Mouse (Mus musculus): ENCODE data around the gene Troap. TPM values are rescaled to one million over a fixed set of nuclear protein-coding genes. Genes with fewer than 3 reads are reported as not detected.

The Troap gene
- 24.1 and 29.2 TPM in 2 replicates for polyA plus RNA-seq (2016; fragmentation: Nextera tagmentation; extraction: Ambion mirVana)

DNA sequence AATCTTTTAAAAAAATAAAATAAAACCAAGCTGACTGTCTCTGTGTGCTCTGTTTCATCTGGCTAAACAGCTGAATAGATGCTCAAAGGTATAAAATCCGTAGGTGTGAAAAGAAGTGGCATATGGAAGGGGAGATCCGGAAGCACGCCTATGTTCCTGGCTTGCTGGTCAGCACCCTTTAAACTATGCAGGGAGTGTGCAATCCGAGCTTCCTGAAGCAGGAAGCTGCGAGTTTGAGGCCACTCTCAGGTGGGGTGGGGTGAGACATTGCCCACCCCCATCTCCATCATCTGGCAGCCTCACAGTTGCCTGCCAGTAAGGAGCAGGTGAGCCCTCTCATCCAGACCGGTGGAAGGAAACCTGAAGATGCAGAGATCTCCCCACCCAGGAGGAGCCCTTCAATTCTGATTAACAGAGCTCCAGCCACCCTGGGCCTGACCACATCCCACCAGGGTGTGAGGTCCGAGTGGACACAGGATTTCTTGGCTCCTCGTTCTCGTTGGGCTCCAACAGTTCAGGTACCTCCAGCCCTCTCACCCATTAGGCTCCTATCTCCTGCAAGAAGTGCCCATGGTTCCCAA is at the start of gene Troap:
Troap (plus strand) TSS at position 557 of the 581 bp plus-strand sequence.
- Histone ChIP-seq H3K9me3 (replicated peaks) (no peaks in the 10 kb centered on the region), H3K4me2 (replicated peaks) (peak within 1 kb of the TSS; percentile 82), H3K4me1 (peaks cover 22% of the 10 kb centered on the region), H3K9ac (peak within 1 kb of the TSS; percentile 78), H3K27me3 (no peaks in the 10 kb centered on the region), H3K27ac (peak within 1 kb of the TSS; percentile 97), H3K36me3 (peaks cover 15% of the 10 kb centered on the region), H3K4me3 (peak within 1 kb of the TSS; percentile 53)
- 18% methylated on average over 9 of the region's 9 CpGs for WGBS
- ATAC-seq (ENCODE audit: low FRiP score), result no peak; the same call in 1 of the 2 replicates

DNA sequence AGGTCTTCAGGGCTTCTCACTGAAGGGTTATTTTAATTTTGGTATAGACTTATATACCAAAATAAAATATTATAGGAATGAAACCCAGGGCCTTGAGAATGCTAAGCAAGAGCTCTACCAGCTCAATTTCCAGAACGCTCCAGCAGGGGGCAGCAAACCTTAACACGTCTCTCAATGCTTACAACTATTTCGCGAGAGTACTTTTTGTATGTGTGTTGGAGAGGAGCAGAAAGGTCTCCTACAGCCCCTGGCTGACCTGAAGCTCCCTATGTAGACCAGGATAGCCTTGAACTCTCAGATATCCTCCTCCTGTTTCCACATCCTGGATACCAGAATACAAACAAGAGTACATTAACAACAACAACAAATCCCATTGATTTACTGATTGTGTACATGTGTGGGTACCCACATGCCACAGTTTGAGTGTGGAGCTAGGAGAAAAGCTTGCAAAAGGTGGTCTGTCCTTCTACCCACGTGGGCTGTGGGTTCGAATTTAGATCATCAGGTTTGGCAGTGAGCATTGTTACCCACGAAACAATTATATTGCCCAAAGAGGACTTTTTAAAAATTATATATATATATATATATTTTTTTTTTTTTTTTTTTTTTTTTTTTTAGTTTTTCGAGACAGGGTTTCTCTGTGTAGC is 49.6 kb upstream of the Troap start:
- no peak overlapping the region for H3K4me2 ChIP-seq (replicated peaks)
- H3K36me3 ChIP-seq, result no peaks in the 10 kb centered on the region
- peaks cover 9% of the 10 kb centered on the region for H3K4me1 ChIP-seq
- no peak overlapping the region for H3K4me3 ChIP-seq
- H3K27ac ChIP-seq, result no peak overlapping the region
- no peak for ATAC-seq (ENCODE audit: low FRiP score)
- H3K9ac ChIP-seq, result no peak overlapping the region
- peaks cover 8% of the 10 kb centered on the region; the same call in 1 of the 2 replicates for H3K27me3 ChIP-seq
- WGBS, result 26% methylated on average over 7 of the region's 8 CpGs
- H3K9me3 ChIP-seq (replicated peaks), result peaks cover 5% of the 10 kb centered on the region

DNA sequence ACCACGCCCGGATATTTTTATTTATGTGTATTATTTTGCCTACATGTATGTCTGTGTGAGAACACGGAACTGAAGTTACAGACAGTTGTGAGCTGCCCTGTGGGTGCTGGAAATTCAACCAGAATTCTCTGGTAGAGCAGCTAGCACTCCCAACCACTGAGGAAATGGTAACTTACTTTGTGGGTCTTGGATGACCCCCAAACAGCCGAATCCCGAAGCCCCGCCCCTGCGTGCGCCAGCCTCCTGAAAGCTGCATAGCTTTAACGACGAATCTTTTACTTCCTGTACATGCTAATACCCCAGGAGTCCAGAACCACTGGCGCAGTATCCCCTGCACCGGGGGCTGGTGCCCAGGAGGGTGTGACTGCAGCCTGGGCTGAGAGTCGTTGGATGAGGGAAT is 49.0 kb upstream of the Troap start:
- WGBS, result 77% methylated on average over 13 of the region's 13 CpGs
- ATAC-seq (ENCODE audit: low FRiP score), result no peak

DNA sequence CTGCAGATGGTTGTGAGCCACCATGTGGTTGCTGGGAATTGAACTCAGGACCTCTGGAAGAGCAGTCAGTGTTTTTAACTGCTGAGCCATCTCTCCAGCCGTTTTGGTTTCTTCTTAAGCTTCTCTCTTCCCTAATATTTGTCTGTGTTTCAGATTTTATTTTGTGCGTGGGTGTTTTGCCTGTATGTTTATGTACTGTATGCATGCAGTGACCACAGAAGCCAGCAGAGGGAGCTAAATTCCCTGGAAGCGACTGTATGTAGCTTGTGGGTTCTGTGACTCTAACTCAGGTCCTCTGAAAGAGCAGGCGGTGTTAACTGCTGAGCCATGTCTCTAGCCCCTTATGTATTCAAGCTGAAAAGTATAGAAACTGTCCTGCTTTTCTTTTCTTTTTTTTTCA is 48.1 kb upstream of the Troap start:
- 66% methylated on average over 4 of the region's 4 CpGs for WGBS
- H3K4me2 ChIP-seq (replicated peaks), result no peak overlapping the region
- H3K4me1 ChIP-seq, result peaks cover 12% of the 10 kb centered on the region
- H3K9me3 ChIP-seq (replicated peaks), result peaks cover 3% of the 10 kb centered on the region
- H3K9ac ChIP-seq, result no peak overlapping the region
- no peak for ATAC-seq (ENCODE audit: low FRiP score)
- H3K27me3 ChIP-seq, result peaks cover 18% of the 10 kb centered on the region
- H3K27ac ChIP-seq, result no peak overlapping the region
- H3K4me3 ChIP-seq, result no peak overlapping the region
- H3K36me3 ChIP-seq, result no peaks in the 10 kb centered on the region

More for the DNA sequence above, 49.0 kb upstream of the Troap start:
- Histone ChIP-seq H3K27me3 (peaks cover 11% of the 10 kb centered on the region; the same call in 1 of the 2 replicates), H3K27ac (no peak overlapping the region), H3K4me1 (peaks cover 12% of the 10 kb centered on the region), H3K36me3 (no peaks in the 10 kb centered on the region), H3K4me2 (replicated peaks) (no peak overlapping the region), H3K4me3 (no peak overlapping the region), H3K9ac (no peak overlapping the region), H3K9me3 (replicated peaks) (peaks cover 5% of the 10 kb centered on the region)

DNA sequence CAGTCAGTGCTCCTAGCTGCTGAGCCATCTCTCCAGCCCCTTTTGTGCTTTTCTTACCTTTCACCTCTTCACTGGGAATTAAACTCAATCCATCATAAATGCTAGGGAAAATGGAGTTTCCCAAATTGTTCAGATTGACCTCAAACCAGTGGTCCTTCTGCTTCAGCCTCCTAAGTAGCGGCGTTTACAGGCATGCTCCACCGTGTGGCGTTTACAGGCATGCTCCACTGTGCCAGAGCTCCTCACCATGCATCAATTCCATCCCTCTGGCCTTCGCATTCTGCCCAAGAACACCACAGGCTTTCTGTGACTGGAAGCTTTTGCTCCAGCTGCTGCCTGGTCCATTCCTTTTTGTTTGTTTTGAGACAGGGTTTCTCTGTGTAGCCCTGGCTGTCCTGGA is 47.3 kb upstream of the Troap start:
- no peak overlapping the region for H3K27ac ChIP-seq
- WGBS, result 69% methylated on average over 5 of the region's 5 CpGs
- peaks cover 20% of the 10 kb centered on the region for H3K27me3 ChIP-seq

DNA sequence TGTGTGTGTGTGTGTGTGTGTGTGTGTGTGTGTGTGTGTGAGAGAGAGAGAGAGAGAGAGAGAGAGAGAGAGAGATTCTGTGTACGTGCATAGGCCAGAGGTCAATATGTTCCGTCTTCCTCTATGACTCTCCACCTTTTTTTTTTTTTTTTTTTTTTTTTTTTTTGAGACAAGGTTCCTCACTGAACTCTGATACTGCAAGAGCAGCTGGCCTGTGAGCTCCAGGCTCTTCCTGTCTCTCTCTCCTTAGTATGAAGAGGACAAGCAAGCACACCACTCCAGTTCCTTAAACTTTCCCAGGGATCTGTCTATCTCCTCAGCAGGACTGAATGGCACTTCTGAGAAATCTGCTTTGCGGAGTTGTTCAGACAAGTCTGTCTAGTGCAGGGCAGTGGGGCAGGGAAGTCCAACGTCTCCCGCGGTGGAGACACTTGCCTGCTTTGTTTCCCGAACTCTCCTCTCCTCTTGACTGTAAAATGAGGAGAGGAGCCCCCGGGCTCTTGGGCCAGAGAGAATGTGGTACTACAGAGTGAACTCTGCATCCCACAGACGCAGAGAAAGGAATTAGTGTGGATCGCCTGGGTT is 45.4 kb upstream of the Troap start:
- H3K36me3 ChIP-seq, result no peaks in the 10 kb centered on the region
- H3K9ac ChIP-seq, result peak overlapping the region; percentile 55
- H3K4me2 ChIP-seq (replicated peaks), result peak overlapping the region; percentile 64
- peak overlapping the region; percentile 37 for H3K4me3 ChIP-seq
- no peak for ATAC-seq (ENCODE audit: low FRiP score)
- peak overlapping the region; percentile 58 for H3K27ac ChIP-seq
- no peaks in the 10 kb centered on the region for H3K9me3 ChIP-seq (replicated peaks)
- under 1% methylated on average over 8 of the region's 10 CpGs for WGBS
- H3K4me1 ChIP-seq, result peaks cover 24% of the 10 kb centered on the region
- peaks cover 20% of the 10 kb centered on the region for H3K27me3 ChIP-seq

More for the DNA sequence above, 47.3 kb upstream of the Troap start:
- peaks cover 15% of the 10 kb centered on the region for H3K4me1 ChIP-seq
- H3K36me3 ChIP-seq, result no peaks in the 10 kb centered on the region
- no peak overlapping the region for H3K4me3 ChIP-seq
- no peak overlapping the region for H3K9ac ChIP-seq
- no peaks in the 10 kb centered on the region for H3K9me3 ChIP-seq (replicated peaks)
- H3K4me2 ChIP-seq (replicated peaks), result no peak overlapping the region
- ATAC-seq (ENCODE audit: low FRiP score), result no peak

DNA sequence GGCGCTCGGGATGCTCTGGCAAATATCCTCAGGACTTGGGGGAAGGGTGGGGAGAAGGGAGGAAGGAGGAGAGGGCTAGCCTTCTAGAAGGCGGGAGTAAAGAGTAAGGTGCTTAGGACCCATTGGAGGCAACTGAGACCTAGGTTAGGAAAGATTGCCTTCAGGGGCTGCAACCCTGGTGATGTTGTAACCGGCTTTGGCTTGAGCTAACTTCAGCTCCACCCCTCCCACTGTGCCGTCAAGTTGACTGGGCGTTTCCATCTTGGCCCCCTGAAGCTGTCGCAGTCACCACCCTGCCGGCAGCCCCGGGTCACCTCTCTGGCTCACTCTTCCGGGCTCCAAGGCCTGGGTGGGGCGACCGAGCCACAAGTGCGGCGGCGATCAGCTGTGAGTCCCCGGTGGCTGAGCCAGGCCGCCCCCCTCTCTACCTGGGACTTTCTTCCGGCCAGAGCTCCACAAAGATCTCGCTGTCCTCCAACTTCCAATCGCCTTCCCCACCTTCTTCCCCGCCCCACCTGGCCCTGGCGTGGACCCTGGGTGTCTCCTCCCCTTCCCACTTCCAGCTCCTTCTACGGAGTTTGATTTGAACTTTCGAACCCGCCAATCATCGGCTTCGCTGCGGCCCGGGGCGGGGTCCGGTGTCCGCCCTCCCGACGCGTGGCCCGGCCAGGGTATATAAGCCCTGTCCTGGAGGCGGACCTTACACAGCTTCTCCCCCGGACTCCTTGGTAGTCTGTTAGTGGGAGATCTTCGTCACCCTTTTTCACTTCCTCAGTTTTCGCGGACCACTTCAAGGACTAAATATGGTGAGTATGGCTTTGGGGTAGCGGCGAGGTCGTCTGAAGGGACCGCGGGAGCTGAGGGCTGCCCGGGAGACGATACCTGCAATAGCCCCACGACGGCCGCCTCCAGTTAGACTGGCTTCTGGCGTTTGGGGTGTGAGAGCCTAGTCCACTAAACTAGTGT is 44.5 kb upstream of the Troap start, which contains the start of gene Tuba1c:
Tuba1c (plus strand) TSS at position 273 of the 966 bp plus-strand sequence.
- peaks cover 24% of the 10 kb centered on the region for H3K4me1 ChIP-seq
- peak within 1 kb of the TSS; percentile 64 for H3K4me2 ChIP-seq (replicated peaks)
- under 1% methylated on average over 51 of the region's 52 CpGs for WGBS
- peak; percentile 81 for ATAC-seq (ENCODE audit: low FRiP score)
- H3K4me3 ChIP-seq, result peak within 1 kb of the TSS; percentile 37
- H3K27ac ChIP-seq, result peak within 1 kb of the TSS; percentile 58
- peaks cover 20% of the 10 kb centered on the region for H3K27me3 ChIP-seq
- H3K9ac ChIP-seq, result peak within 1 kb of the TSS; percentile 55
- peaks cover 3% of the 10 kb centered on the region; the same call in 1 of the 2 replicates for H3K36me3 ChIP-seq
- H3K9me3 ChIP-seq (replicated peaks), result no peaks in the 10 kb centered on the region

DNA sequence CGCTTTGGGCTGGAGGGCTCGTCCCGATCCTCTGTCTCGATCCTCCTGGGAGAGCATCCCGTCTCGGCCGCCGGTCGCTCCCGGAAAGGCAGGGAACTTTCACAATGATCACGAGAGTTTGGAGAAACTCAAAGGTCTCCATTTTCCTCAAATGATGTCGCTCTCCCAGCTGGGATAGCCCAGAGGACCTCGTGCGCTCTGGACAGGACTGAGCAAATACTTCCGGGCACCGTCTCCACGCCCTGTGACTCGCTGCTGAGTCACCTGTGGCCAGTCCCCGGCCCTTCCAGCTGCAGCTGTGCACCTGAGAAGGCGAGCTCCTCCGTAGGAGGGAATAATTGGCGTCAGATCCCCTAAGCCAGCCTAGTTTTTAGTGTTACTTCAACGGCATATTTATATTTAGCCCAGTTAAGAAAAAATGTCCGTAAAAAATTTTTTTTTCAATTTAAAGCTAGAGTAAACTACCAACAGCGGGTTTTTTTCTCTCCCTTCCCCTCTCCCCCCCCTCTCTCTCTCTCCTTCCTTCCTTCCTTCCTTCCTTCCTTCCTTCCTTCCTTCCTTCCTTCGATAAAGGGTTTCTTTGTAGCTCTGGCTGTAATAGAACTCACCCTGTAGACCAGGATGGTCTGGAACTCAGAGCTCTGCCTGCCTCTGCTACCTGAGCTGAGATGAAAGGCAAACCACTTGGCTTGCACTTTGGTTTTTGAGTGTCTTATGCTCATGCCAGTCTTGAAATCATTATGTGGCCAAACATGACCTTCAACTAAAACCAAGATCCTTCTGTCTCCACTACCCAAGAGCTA is 43.6 kb upstream of the Troap start:
- H3K9me3 ChIP-seq (replicated peaks), result no peaks in the 10 kb centered on the region
- H3K27me3 ChIP-seq, result peaks cover 20% of the 10 kb centered on the region
- peaks cover 24% of the 10 kb centered on the region for H3K4me1 ChIP-seq
- peak overlapping the region; percentile 55 for H3K9ac ChIP-seq
- H3K4me3 ChIP-seq, result peak overlapping the region; percentile 37
- WGBS, result 14% methylated on average over 26 of the region's 26 CpGs
- H3K27ac ChIP-seq, result no peak overlapping the region
- H3K36me3 ChIP-seq, result peaks cover 11% of the 10 kb centered on the region; the same call in 1 of the 2 replicates
- peak overlapping the region; percentile 64 for H3K4me2 ChIP-seq (replicated peaks)
- no peak for ATAC-seq (ENCODE audit: low FRiP score)

DNA sequence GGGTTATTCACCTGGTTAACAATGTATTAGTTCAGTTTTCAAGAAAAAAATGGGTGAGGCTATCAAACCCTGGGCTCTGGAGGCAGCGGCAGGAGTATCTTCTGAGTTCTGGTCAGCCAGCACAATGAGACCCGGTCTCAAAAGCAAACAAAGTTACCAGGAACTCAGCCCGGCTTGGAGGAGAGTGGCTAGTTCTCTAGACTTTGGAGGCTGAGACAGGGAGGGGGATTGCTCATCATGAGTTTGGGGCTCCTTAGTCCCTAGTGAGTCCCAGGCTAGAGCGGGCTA is 43.0 kb upstream of the Troap start:
- Histone ChIP-seq H3K36me3 (peaks cover 14% of the 10 kb centered on the region), H3K9me3 (replicated peaks) (no peaks in the 10 kb centered on the region), H3K27ac (no peak overlapping the region), H3K4me3 (peak overlapping the region; percentile 37), H3K4me2 (replicated peaks) (peak overlapping the region; percentile 64), H3K27me3 (peaks cover 20% of the 10 kb centered on the region), H3K4me1 (peaks cover 24% of the 10 kb centered on the region), H3K9ac (no peak overlapping the region)
- no peak for ATAC-seq (ENCODE audit: low FRiP score)
- WGBS, result 83% methylated on average over 4 of the region's 4 CpGs

DNA sequence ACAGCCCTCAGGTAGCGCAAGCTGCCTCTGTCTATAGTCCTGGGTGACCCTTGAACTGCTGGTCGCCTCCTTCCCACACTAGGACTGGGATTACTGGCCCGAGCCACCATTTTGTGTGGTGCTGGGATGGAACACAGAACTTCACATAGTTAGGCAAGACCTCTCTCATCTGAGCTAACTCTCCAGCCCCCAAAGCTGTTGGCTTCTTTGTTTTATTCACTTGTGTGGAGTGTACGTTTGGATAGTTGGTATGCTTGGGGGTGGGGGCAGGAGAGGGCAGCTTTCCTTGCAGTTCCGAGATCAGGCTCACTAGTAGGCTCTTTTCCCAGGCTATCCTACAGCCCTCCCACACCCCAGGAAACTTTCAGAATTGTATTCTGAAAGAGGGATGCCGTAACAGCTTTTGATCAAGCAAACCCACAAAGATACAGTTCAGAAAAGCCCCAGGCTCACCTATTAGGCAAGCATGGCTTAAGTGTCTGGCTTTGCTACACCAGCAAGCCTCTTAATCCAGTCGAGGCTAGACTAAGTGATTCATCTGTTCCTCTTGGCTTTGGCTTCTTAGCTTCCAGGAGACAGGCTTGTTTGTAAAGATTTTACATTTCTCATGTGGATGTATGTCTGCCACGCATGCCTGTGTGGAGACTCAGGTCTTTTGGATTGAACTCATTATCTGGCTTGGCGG is 42.2 kb upstream of the Troap start:
- 0 out of 2 replicates have a peak overlapping the region, but pooled peaks have one; percentile 3 for H3K4me3 ChIP-seq
- WGBS, result 81% methylated on average over 9 of the region's 9 CpGs
- H3K36me3 ChIP-seq, result peaks cover 19% of the 10 kb centered on the region
- H3K9me3 ChIP-seq (replicated peaks), result no peaks in the 10 kb centered on the region
- H3K27me3 ChIP-seq, result peaks cover 20% of the 10 kb centered on the region
- peaks cover 24% of the 10 kb centered on the region for H3K4me1 ChIP-seq
- no peak for ATAC-seq (ENCODE audit: low FRiP score)
- H3K27ac ChIP-seq, result no peak overlapping the region
- H3K4me2 ChIP-seq (replicated peaks), result peak overlapping the region; percentile 64
- 0 out of 2 replicates have a peak overlapping the region, but pooled peaks have one; percentile 8 for H3K9ac ChIP-seq

Measured in hindbrain, embryonic 12.5 days (tissue).